Mouse (Mus musculus) adrenal gland, adult 2 months (tissue): ENCODE measurements at regions not wholly inside any gene's neighbourhood (a gene's known extent, or its start where the extent isn't known, plus 50 kb on each side); places are given as distances from the start of the nearest gene placed in this dataset.

Experiments
- DNase-seq: peaks from one replicate; pipeline ENCODE4 v3.0.0; 2021

GRCm38 (mm10) chr17:4721061-4721460 lies 273.1 kb upstream of the Arid1b start:
- peak; percentile 69 for DNase-seq

DNA sequence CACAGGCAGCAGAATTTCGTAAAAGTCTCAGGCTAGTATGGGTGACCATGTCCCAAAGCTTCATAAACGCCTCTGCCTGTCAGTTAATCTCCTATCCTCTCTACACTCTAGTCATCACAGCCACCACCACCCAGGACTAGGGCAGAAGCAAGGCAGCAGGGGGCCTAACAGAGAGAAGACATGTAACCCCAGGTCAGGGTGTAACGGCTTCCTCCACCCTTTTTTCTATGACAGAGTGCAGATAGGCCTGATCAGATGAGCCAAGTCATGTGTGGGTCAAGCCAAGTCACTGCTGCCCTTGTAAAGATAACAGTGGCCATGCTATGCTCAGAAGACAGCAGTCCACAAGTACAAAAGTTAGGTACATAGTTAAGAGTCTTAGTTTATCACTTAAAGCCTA lies 270.1 kb upstream of the Arid1b start:
- DNase-seq, result no peak

DNA sequence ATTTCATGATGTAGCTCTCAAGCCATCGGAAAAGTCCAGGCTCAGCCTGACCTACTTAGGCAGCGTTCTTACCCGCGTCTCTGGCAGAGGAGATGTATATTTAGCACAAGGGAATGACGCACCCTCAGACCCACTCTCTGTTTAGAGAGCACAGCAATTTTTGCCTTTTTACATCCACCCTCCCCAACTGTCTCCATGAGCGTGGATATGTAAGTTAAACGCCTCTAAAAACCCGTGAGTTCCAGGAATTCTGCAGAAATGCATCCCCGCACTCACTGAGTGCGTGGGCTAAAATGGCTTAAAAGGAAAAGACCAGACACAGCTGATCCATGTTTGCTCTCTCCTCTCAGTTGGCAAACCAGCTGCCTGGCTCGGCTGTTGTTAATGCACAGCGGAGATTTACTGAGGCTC lies 267.8 kb upstream of the Arid1b start:
- peak; percentile 33 for DNase-seq

DNA sequence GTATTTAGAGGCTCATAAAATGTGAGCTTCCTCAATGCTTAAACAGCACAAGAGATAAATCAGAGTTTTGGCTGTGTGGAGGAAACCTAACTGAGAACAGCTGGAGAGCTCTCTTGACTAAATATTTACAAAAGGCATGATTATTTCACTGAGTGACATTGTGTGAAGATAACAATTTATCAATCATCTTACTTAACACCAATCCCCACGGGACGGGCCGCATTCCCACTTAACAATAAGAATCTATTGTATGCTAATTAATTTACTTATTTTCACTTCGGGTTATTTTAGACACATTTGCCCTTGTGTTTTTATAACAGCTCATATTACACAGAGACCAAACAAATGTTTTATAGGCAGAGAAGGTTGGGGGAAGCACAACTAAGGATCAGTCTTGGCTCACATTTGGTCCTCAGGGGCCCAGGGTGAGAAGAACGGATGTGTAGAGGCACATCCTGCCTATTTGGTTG lies 259.7 kb upstream of the Arid1b start:
- DNase-seq, result no peak

GRCm38 (mm10) chr17:4735185-4735584 lies 258.9 kb upstream of the Arid1b start:
- no peak for DNase-seq

- no peak for DNase-seq
Measured at GRCm38 (mm10) chr17:4736689-4737088, 257.4 kb upstream of the Arid1b start.

DNA sequence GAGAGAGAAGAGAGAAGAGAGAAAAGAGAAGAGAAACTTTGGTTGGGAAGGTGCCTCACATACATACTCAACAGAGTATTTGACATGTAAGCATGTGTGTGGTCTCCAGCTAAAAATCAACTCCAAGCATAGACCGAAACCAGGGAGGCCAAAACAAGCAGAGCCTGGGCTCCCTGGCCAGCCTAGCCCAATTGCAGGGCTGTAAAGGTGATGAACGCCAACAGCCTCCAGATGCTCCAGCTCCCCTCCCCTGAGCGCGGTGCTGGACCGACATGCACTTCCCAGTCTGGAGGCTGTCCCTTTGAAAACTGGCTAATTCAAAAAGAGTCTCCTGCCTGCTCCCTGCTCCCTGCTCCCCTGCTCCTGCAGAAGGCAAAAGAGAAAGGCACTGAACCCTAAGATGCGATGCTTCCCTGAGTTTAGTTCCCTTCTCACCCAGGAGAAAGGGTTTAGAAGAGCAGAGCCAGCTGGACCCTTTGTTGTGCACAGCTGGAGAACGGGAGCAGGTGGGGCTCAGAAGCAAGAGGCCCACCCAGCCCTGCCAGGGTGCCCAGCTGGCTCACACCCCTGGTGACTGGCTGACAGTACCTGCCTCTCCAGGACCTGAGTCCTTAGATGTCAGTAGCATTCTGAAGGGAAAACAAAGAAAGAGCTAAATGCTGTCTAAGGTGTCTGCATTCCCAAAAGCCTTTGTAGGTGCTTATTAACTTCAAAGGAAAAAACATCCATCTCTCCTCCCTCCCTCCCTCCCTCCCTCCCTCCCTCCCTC lies 255.2 kb upstream of the Arid1b start:
- no peak for DNase-seq

GRCm38 (mm10) chr17:4740784-4741183 lies 253.3 kb upstream of the Arid1b start:
- no peak for DNase-seq

DNA sequence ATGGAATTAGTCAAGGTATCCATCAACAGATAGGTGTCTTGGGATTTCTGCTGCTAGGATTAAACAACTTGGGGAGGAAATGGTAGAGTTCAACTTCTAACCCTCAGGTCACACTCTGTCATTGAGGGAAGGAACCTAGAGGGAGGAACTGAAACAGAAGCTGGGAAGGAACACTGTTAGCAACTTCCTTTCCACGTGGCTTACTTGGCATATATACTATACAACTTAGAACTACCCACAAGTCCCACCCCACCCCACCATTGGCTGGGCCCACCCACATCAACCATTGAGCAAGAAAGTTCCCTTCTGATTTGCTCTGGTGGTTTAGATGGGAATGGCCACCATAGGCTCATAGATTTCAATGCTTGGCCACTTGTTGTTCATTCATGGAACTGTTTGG lies 251.8 kb upstream of the Arid1b start:
- no peak for DNase-seq

DNA sequence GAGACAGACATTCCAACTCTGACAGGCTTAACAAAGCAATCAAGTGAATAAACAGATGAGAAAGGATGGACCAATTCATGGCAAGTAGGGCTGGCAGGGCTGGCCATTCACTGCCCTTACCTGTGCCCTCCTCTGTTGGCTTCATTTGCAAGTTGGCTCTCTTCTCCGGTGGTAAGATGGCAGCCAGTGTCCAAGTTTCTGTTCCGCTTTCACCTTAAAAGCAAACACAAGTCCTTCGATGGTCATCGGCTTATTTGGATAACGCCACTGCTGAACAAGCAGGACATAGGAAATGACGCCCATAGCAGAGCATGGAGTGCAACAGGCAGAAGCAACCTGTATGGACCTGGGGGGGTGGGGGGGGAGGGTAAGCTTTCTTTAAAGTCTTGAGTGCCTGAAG lies 231.2 kb upstream of the Arid1b start:
- no peak for DNase-seq

GRCm38 (mm10) chr17:4765723-4766122 lies 228.4 kb upstream of the Arid1b start:
- no peak for DNase-seq

GRCm38 (mm10) chr17:4767947-4768522 lies 226.1 kb upstream of the Arid1b start:
- DNase-seq, result peak; percentile 25

DNA sequence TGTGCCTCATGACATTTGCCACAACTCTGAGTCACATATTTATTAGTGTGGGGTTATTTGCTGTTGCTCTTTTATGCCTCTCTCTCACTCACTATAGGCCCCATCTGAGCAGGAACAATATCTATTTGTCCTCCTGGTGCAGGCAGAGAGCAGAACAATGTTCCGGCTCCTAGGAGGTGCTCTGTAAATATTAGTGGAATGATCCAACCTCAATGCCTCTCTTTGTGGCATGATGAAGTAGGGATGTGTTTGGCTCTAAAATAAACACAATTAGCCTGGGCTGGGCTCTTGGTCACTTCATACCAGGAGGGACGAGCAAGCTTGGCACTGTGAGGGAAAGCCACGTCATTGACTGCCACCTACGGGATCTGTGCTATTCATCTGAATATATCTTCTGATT lies 224.8 kb upstream of the Arid1b start:
- no peak for DNase-seq

GRCm38 (mm10) chr17:4770052-4770451 lies 224.1 kb upstream of the Arid1b start:
- DNase-seq, result no peak

DNA sequence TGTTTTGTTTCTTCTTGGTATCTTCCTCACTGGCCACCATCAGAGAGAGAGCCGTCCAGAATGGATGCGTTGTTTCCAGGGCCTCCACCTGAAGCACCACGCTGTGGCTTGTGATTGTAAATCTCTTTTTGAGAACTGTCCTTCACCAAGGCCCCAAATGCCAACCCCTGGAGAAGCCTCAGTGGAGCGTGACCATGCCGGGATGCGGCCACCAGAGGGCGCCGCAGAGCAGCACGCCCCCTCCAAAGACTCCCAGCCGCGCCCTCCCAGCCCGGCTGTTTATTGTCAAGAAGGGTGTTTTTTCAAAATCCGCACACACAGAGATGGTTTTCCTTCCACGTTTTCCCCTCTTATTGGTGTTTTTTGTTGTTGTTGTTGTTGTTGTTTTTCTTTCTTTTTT lies 216.0 kb upstream of the Arid1b start:
- DNase-seq, result peak; percentile 82

- no peak for DNase-seq
Measured at GRCm38 (mm10) chr17:4779017-4779416, 215.1 kb upstream of the Arid1b start.

DNA sequence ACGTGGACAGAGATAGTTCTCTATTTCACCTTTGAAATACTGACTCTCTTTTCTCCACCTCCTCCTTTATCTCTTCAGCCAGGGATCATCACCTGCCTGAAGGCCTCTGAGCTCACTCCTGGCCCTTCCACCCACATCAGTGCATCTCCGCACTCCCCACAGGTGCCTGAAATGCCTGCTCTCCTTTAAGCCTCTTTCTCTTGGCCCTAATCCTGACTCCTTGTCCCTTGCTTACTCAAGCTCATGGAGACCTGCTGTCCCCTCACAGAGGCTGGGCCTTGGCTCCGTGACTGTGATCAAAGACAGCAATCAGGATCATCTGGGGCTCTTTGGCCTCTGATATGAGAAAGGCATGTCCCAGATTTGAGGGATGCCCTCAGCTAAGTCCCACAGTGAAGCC lies 212.5 kb upstream of the Arid1b start:
- no peak for DNase-seq

- DNase-seq, result peak; percentile 19
Measured at GRCm38 (mm10) chr17:4784296-4784695, 209.8 kb upstream of the Arid1b start.

- DNase-seq, result peak; percentile 68
Measured at GRCm38 (mm10) chr17:4785281-4785839, 208.8 kb upstream of the Arid1b start.

GRCm38 (mm10) chr17:4786524-4786923 lies 207.6 kb upstream of the Arid1b start:
- no peak for DNase-seq

DNA sequence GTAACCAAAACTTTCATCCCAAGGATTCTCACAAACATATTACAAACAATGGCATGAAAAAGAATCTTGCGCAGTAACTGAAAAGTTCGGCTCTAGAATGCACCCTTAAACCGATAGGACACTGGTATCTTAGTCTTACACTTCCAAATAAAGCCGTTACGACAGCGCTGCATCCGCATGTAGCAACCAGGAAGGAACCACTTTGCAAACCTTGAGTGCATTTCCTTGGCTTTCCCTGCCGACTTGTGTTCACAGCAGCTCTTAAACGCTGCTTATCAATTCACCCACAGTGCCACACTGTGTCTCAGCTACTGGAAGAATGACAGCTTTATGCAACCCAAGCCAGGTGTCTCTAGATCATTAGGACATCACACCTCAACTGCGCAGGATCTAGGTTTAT lies 202.3 kb upstream of the Arid1b start:
- DNase-seq, result no peak

DNA sequence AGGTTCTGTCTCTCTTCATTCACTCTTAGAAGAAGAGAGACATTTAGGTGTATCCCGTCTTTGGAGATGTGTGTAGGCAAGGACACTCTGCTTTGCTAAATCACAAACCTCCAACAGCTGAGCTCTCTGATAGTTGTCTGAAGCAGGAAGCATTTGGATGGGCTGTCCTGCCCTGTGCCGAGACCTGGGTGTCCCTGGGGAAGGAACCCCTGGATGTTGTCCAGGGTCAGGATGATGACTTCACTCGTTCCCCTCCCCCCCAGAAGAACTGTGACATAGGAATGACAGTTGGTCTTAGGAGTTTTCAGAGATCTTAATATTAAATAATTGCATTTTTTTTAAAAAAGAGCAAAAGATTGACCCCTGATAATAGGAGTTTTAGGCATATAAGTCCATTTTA lies 197.9 kb upstream of the Arid1b start:
- DNase-seq, result peak; percentile 63

GRCm38 (mm10) chr17:4804013-4804412 lies 190.1 kb upstream of the Arid1b start:
- no peak for DNase-seq

DNA sequence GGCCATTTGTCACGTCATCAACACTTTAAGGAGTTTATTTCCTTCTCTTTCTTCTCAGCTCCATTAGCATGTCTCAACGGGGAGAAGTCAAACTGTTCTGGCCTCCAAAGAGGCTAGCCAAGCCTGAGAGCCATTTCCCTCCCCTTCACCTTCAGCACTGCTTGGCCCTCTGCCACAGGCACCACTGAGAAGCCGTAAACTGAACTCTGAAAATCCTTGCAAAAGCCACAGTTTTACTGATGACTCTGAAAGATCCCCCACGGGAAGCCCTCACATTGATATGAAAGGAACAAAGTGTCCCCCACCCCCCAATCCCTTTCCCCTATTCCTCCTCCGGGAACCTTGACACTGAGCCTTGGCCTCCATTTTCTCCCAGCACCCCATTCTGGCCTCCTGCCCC lies 188.1 kb upstream of the Arid1b start:
- peak; percentile 79 for DNase-seq
